Mouse (Mus musculus) heart, postnatal 0 days (tissue): ENCODE results near the gene Klrb1c.
A peak's percentile ranks its signal among the peaks of the same experiment; 100 is the strongest.
"Not testable (repeated sequence)": the region's sequence is repeated elsewhere in the genome, so short reads cannot be mapped to it uniquely, and the experiment has no call there.

Source experiments
- CTCF ChIP-seq: IDR thresholded peaks from 2 replicates; pipeline ENCODE4 v1.5.1; 2016; ENCODE audit warnings: antibody characterized with exemption, control low read depth, low read depth
- EP300 ChIP-seq: IDR thresholded peaks from 2 replicates; pipeline ENCODE4 v1.6.1; 2016; ENCODE audit warnings: antibody characterized with exemption, low read depth

DNA sequence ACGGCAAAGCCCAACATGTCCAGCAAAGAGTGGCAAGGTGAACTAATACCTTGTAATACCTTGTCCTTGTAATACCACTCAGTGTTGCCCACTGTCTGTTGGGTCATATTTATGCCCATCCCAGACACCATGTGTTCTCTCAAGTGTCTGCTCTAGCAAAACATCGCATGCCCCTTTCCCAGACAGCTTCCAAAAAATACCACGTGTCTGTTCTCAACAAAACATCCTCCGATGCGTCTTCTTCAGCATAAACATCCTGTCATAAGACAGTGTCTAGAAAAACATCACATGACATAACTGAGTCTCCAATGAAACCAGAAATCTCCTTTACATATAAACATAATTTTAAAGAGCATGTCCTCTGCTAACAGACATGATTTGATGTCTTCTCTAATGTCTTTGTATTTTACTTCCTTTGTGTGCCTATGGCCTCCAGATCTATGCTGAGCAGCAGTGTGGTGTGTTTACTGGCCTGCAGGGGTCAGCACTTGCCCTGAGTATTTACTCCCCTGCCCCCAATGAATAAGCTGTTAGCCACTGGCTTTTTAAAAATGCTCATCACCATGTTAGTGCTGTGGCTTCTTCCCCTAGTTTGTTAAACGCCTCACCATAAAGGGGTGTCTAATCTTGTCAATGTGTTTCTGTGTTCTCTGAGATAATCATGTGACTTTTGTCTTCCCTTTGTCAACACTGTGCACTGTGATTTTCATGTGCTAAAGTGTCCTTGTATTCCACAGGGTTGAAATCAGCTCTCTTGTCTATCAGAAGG lies 22.3 kb downstream of the Klrb1c start:
- peak; percentile 65 for TF ChIP-seq CTCF
- TF ChIP-seq EP300, result not testable (repeated sequence)
